Mouse (Mus musculus): ENCODE data around the gene Rspo3. TPM values are rescaled to one million over a fixed set of nuclear protein-coding genes. Genes with fewer than 3 reads are reported as not detected.

The Rspo3 gene
- polyA plus RNA-seq, 1 experiment: 1.4 TPM

- TF ChIP-seq POLR2A (IDR thresholded peaks at IDR 0.05; ENCODE audit: low read depth, low read length) (no peak), CTCF (IDR thresholded peaks at IDR 0.05; ENCODE audit: extremely low read depth, insufficient read length, insufficient replicate concordance, low read depth, low read length) (no peak)
- WGBS: 45% methylated on average over 3 of the region's 3 CpGs
- Histone ChIP-seq H3K27ac (ENCODE audit: insufficient read depth, low read depth, low read length) (no peak overlapping the region), H3K4me1 (ENCODE audit: control insufficient read depth, insufficient read depth, insufficient read length, low read length) (no peaks in the 10 kb centered on the region), H3K36me3 (ENCODE audit: control insufficient read depth, insufficient read depth, low read length) (no peaks in the 10 kb centered on the region), H3K4me3 (ENCODE audit: low read depth, low read length) (no peak overlapping the region), H3K27me3 (ENCODE audit: control insufficient read depth, insufficient read depth, low read length) (no peaks in the 10 kb centered on the region)
These were observed 38.4 kb downstream of the Rspo3 start for GRCm38 (mm10) chr10:29497205-29497822.

GRCm38 (mm10) chr10:29493996-29494395 is 41.7 kb downstream of the Rspo3 start:
- Histone ChIP-seq H3K27me3 (ENCODE audit: control insufficient read depth, insufficient read depth, low read length) (no peaks in the 10 kb centered on the region), H3K36me3 (ENCODE audit: control insufficient read depth, insufficient read depth, low read length) (no peaks in the 10 kb centered on the region), H3K4me3 (ENCODE audit: low read depth, low read length) (no peak overlapping the region), H3K4me1 (ENCODE audit: control insufficient read depth, insufficient read depth, insufficient read length, low read length) (no peaks in the 10 kb centered on the region), H3K27ac (ENCODE audit: insufficient read depth, low read depth, low read length) (no peak overlapping the region)
- 70% methylated on average over 1 of the region's 1 CpGs for WGBS
- TF ChIP-seq CTCF (IDR thresholded peaks at IDR 0.05; ENCODE audit: extremely low read depth, insufficient read length, insufficient replicate concordance, low read depth, low read length) (no peak), POLR2A (IDR thresholded peaks at IDR 0.05; ENCODE audit: low read depth, low read length) (no peak)

- WGBS: 54% methylated on average over 1 of the region's 1 CpGs
- TF ChIP-seq CTCF (IDR thresholded peaks at IDR 0.05; ENCODE audit: extremely low read depth, insufficient read length, insufficient replicate concordance, low read depth, low read length): no peak
- TF ChIP-seq POLR2A (IDR thresholded peaks at IDR 0.05; ENCODE audit: low read depth, low read length): no peak
- no peak overlapping the region for H3K4me3 ChIP-seq (ENCODE audit: low read depth, low read length)
These were observed 54.7 kb downstream of the Rspo3 start for GRCm38 (mm10) chr10:29480945-29481344.

GRCm38 (mm10) chr10:29479401-29479800 is 56.3 kb downstream of the Rspo3 start:
- Histone ChIP-seq H3K27me3 (ENCODE audit: control insufficient read depth, insufficient read depth, low read length) (no peaks in the 10 kb centered on the region), H3K4me3 (ENCODE audit: low read depth, low read length) (no peak overlapping the region), H3K4me1 (ENCODE audit: control insufficient read depth, insufficient read depth, insufficient read length, low read length) (no peaks in the 10 kb centered on the region), H3K27ac (ENCODE audit: insufficient read depth, low read depth, low read length) (no peak overlapping the region), H3K36me3 (ENCODE audit: control insufficient read depth, insufficient read depth, low read length) (no peaks in the 10 kb centered on the region)
- WGBS: 62% methylated on average over 3 of the region's 3 CpGs
- TF ChIP-seq CTCF (IDR thresholded peaks at IDR 0.05; ENCODE audit: extremely low read depth, insufficient read length, insufficient replicate concordance, low read depth, low read length): no peak
- no peak for TF ChIP-seq POLR2A (IDR thresholded peaks at IDR 0.05; ENCODE audit: low read depth, low read length)

More at GRCm38 (mm10) chr10:29480945-29481344, 54.7 kb downstream of the Rspo3 start:
- Histone ChIP-seq H3K4me1 (ENCODE audit: control insufficient read depth, insufficient read depth, insufficient read length, low read length) (no peaks in the 10 kb centered on the region), H3K36me3 (ENCODE audit: control insufficient read depth, insufficient read depth, low read length) (no peaks in the 10 kb centered on the region), H3K27me3 (ENCODE audit: control insufficient read depth, insufficient read depth, low read length) (no peaks in the 10 kb centered on the region), H3K27ac (ENCODE audit: insufficient read depth, low read depth, low read length) (no peak overlapping the region)

- no peak overlapping the region for H3K4me3 ChIP-seq (ENCODE audit: low read depth, low read length)
- no peaks in the 10 kb centered on the region for H3K36me3 ChIP-seq (ENCODE audit: control insufficient read depth, insufficient read depth, low read length)
- TF ChIP-seq CTCF (IDR thresholded peaks at IDR 0.05; ENCODE audit: extremely low read depth, insufficient read length, insufficient replicate concordance, low read depth, low read length) (no peak), POLR2A (IDR thresholded peaks at IDR 0.05; ENCODE audit: low read depth, low read length) (no peak)
- no peaks in the 10 kb centered on the region for H3K27me3 ChIP-seq (ENCODE audit: control insufficient read depth, insufficient read depth, low read length)
- H3K27ac ChIP-seq (ENCODE audit: insufficient read depth, low read depth, low read length): no peak overlapping the region
- 56% methylated on average over 5 of the region's 5 CpGs for WGBS
- H3K4me1 ChIP-seq (ENCODE audit: control insufficient read depth, insufficient read depth, insufficient read length, low read length): no peaks in the 10 kb centered on the region
These were observed 65.2 kb downstream of the Rspo3 start for GRCm38 (mm10) chr10:29470454-29470853.

GRCm38 (mm10) chr10:29460100-29460499 is 75.6 kb downstream of the Rspo3 start:
- no peaks in the 10 kb centered on the region for H3K36me3 ChIP-seq (ENCODE audit: control insufficient read depth, insufficient read depth, low read length)
- no peak overlapping the region for H3K27ac ChIP-seq (ENCODE audit: insufficient read depth, low read depth, low read length)
- WGBS: 70% methylated on average over 3 of the region's 3 CpGs
- H3K4me1 ChIP-seq (ENCODE audit: control insufficient read depth, insufficient read depth, insufficient read length, low read length): no peaks in the 10 kb centered on the region
- H3K4me3 ChIP-seq (ENCODE audit: low read depth, low read length): no peak overlapping the region
- no peak for TF ChIP-seq CTCF (IDR thresholded peaks at IDR 0.05; ENCODE audit: extremely low read depth, insufficient read length, insufficient replicate concordance, low read depth, low read length)
- TF ChIP-seq POLR2A (IDR thresholded peaks at IDR 0.05; ENCODE audit: low read depth, low read length): no peak
- H3K27me3 ChIP-seq (ENCODE audit: control insufficient read depth, insufficient read depth, low read length): no peaks in the 10 kb centered on the region

GRCm38 (mm10) chr10:29459632-29460031 is 76.0 kb downstream of the Rspo3 start:
- 54% methylated on average over 2 of the region's 2 CpGs for WGBS
- H3K4me3 ChIP-seq (ENCODE audit: low read depth, low read length): no peak overlapping the region
- H3K27me3 ChIP-seq (ENCODE audit: control insufficient read depth, insufficient read depth, low read length): no peaks in the 10 kb centered on the region
- H3K36me3 ChIP-seq (ENCODE audit: control insufficient read depth, insufficient read depth, low read length): no peaks in the 10 kb centered on the region
- TF ChIP-seq POLR2A (IDR thresholded peaks at IDR 0.05; ENCODE audit: low read depth, low read length) (no peak), CTCF (IDR thresholded peaks at IDR 0.05; ENCODE audit: extremely low read depth, insufficient read length, insufficient replicate concordance, low read depth, low read length) (no peak)
- H3K4me1 ChIP-seq (ENCODE audit: control insufficient read depth, insufficient read depth, insufficient read length, low read length): no peaks in the 10 kb centered on the region
- H3K27ac ChIP-seq (ENCODE audit: insufficient read depth, low read depth, low read length): no peak overlapping the region

All from small intestine, adult 2 months (tissue).